Mouse (Mus musculus) spleen, postnatal 14 days (tissue): ENCODE measurements around the gene Prmt2.
A peak's percentile ranks its signal among the peaks of the same experiment; 100 is the strongest.

Source experiments
- DNase-seq, 2 experiments: peaks; one replicate each; pipeline ENCODE4 v3.0.0; 2021 to 2022; ENCODE audit warnings: low spot score in 2 of 2

The Prmt2 gene

DNA sequence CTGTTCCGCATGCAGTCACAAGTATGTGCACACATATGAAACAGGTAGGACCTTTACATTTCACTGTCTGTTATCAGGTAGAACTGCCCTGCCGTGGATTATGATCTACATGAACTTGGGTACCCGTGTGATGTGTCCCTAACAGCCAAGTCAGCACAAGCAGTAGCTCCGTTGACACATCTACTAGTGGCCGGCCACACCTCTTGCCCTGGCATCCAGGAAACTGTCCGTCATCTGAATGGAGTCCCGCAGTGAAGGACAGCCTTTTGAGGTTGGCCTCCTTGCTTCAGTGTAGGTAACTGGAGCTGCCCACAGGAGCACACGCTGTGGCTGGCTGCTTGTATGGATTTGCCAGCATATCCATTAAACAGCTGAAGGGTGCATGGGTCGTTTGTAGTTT is 19.4 kb downstream of the Prmt2 start:
- DNase-seq: no peak

DNA sequence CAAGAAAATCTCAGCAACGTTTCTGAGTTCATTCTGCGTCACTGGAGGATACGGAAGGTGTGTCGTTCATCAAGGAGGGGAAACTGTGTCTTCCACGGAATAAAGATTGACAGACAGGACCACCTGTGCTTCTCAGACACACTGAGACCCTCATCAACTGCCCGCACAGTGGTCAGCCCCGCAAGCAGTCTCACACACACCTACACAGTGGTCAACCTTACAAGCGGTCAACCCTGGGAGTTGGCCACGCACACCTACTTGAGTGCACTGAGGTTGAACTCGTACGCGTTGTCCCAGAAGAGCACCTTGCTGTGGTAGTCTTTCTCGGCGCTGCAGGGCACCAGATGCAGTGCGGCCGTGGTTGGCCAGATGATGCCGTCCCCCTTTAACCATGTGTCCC is 20.6 kb downstream of the Prmt2 start:
- DNase-seq: no peak

DNA sequence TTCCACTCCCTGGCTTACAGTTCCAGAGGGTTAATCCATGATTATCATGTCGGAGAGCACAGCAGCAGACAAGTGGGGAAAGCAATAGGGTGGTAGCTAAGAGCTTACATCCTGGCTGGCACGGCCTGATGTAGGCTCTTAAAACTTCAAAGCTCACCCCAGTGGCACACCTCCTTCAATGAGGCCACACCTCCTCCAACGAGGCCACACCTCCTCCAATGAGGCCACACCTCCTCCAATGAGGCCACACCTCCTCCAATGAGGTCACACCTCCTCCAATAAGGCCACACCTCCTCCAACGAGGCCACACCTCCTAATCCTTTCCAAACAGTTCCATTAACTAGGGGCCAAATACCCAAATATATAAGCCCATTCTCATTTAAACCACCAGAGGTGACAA is 23.5 kb downstream of the Prmt2 start:
- DNase-seq: no peak

DNA sequence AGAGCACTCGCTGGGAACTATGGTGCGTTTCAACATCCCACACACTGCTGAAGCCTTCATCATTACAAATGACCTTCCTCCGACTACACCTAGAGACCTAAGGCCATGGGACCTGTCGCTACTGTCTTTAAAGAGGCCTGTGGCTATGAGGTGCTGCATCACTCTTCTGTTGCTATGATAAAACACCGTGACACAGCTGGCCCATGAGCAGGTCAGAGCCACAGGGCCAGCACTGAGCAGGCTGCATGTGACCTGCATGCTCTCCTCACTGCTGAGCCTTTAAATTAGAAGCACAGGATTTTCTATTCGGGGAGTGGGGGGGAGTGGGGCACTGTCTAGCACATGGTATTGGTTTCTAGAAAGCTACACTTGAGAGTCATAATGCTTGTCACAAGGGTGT is 25.5 kb downstream of the Prmt2 start:
- no peak for DNase-seq

DNA sequence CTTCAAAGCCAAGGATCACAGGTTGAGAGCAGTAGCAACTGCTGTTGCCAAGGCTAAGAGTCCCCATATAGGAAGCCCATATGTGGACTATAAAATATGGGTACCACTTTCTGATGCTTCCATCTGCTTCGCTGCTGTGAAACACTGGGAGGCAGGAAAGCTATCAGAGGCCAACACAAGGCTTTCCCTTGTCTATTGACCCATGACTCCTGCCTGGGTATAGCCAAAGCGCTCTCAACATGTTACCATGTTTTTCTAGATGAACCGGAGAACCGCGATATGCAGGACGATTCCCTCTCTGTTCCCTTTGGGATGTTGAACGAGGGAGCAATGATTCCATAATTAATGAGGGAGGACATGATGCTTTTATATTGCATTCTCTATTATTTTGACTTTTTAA is 26.9 kb downstream of the Prmt2 start:
- no peak for DNase-seq

DNA sequence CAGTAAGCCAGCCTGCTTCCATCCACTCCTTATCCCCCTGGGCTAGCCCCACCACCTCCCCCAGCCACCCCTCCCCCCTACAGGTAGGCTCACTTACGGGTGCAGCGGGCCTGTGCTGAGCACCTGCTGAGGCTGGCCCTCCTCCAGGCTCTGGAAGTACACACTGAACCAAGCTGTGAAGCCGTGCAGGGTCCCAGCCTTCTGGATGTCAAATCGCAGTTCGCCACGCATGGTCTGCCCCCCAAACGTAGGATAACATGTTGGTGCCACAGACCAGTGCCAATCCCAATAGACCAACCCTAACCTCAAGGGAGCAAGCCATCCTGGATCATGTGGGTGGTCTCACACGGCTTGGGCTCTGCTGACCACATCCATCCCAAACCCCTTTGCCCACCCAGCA is 28.4 kb downstream of the Prmt2 start:
- no peak for DNase-seq

DNA sequence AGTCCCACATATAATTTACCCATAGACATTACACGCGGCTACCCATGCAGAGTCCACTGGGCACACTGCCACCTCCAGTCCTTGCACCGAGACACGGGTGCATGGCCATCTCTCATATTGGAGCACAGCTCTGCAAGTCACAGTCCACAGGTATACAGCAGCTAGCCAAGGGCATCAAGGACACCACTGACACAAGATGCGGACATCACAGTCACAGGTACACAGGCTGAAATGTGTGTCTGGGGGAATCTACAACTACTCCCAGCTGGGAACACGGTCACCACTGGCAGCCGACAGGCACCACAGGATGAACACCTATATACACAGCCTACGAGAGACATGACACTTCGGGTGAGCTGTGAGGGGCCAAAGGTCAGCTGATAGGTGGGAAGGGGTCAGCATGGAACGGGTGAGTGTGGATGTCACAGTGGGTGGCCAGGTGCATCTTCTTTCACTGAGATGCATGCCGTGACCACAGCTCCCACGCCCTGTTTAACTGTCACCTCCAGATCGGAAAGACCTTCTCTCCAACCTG is 30.3 kb downstream of the Prmt2 start:
- DNase-seq: no peak

DNA sequence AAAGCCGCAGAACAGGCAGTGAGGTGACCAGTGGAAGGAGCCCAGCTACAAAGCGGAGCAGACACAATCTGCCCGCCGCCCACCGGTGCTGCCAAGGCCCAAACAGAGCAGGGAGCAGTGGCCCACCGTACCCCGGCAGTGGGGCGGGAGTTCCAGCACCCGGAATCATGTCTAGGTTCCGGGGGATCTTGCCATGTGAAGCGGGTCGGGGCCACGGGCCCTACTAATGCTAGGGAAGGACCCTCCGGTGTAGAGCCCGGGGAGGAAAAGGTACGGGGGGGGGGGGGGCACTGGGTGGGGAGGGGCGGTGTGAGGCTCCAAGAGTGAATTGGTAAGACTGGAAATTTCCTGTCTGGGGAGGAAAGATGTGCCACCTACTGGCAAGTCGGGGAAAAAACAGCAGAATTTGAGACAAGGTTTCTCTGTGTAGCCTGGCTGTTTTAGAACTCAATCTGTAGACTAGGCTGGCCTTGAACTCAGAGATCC is 33.8 kb downstream of the Prmt2 start:
- no peak for DNase-seq

DNA sequence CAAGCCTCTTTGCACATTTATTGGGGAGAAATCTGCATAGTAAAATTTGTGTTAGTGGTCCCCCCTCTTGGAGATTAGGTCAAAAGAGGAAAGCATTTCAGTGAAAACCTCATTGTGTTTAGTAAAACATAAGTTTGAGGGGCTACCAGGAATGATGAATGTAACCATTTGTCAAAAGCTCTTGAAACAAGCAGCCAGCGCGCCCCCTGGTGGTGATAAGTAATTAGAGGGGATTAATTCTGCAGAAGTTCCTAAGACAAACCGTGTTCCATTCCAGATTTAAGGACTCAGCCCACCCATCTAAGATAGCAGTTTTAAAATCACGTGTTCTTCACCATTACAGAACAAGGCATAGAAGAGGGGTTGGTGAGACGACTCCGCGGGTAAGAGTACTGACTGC is 35.7 kb downstream of the Prmt2 start:
- DNase-seq: peak in 1 of 2 experiments; percentile 45

DNA sequence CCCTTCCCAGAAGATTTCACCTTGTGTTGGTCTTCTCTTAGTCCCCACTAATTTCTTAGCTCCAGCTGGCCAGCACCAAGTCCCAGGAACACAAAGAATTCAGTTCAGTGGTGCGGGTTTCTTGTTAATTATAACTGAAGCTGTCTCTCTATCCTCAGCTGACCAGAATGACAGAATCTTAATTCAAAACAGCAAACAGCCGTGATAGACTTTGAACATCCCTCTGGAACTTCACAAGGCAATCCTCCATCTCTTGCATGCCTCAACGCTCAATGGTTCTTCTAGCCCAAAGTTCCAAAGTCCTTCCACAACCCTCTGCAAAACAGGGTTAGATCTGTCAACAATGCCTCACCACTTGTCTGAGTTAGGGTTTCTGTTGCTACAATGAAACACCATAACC is 36.2 kb downstream of the Prmt2 start:
- no peak for DNase-seq

DNA sequence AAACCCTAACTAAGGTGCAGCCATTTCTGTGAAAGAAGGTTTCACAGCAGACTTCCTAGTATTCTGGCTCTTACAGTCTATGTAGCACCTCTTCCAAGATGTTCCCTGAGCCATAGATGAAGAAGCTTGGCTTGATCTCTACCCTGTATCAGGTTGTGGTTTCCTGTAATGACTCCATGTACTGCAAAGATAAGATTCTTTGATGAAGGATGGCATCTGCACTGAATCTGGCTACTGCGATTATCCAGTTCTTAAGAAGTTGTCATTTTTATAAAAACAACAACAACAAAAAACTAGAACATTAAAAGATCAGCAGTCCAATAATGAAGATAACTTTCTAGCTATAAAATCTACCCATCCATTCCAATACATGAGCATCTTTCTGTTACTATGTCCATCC is 49.7 kb downstream of the Prmt2 start:
- DNase-seq: no peak

DNA sequence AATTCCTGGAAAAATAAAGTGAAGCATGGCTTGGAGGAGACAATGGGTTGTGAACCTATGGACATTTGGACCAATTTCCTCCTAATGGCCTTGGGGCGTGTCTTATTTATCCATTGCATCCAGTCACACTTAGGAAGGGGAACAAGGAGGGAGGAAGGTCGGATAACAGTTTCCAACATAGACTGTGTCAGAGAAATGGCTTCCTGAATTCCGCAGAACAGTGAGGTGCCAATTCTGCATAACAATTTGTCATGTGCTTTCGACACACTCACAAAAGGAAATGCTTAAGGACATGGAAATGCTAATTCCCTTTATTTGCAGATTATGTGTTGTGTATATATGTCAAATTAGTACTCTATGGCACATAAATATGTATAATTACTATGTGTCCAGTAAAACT is 52.4 kb downstream of the Prmt2 start:
- no peak for DNase-seq

DNA sequence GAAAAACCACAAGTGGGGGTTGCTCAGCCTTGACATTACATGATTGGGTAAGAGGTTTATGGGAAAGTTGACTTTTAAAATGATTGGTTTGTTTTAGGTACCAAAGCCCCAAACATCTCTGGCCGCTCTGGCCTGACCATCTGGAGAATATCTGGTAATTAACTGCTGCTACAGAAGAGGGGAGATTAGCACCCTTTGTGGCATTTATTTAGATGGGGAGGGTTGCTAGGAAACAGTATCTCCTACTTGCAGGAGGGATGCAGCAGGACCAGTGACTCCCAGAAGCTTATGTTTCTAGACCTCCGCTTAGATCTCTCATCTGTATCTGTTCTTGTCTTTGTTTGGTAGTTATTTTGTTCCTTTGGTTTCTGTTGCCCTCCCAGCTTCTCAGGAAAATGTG is 62.8 kb downstream of the Prmt2 start:
- DNase-seq: no peak

DNA sequence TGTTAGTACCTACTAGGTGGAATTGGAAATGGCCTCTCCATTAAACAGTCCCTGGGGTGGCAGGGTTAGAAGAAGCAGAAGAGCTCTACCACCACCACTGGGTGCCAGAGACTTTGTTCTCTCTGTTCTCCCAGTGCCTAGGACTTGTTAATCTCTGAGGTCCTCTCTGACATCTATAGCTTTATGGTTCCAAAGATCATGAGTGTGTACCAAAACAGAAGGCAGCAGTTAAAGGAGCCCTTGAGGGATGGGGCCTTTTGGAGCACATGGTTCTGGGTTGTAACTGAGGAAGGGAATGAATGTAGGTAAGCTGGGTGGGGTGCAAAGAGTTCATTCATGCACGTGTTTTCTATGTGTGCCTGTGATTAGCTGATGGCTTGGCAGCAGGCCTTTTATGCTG is 79.7 kb downstream of the Prmt2 start:
- DNase-seq: no peak

DNA sequence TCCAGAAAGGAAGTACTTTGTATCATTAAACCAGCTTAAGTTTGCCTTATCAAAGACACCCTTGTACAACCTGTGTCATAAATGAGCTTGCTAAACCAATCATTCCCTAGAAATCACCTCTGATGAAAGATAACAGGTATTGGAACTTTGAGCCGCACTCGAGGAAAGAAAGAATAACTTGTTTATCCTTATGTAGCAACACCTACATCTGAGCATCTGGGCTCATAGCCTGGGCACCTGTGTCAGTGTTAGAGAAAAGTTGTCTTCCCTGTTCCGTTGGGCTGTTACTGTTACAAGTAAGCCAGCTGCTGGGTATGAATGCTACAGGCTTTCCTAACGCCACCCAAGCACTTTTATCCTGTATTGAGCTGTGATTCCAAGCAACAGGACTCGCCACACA is 80.1 kb downstream of the Prmt2 start:
- no peak for DNase-seq
